Mouse (Mus musculus): ENCODE data around the gene Zfp580. TPM values are rescaled to one million over a fixed set of nuclear protein-coding genes. Genes with fewer than 3 reads are reported as not detected.
"Not testable (repeated sequence)": the region's sequence is repeated elsewhere in the genome, so short reads cannot be mapped to it uniquely, and the experiment has no call there.

The Zfp580 gene
- polyA plus RNA-seq (2014; fragmentation: Nextera tagmentation; extraction: Ambion mirVana), result 42.3 and 48.9 TPM in 2 replicates

DNA sequence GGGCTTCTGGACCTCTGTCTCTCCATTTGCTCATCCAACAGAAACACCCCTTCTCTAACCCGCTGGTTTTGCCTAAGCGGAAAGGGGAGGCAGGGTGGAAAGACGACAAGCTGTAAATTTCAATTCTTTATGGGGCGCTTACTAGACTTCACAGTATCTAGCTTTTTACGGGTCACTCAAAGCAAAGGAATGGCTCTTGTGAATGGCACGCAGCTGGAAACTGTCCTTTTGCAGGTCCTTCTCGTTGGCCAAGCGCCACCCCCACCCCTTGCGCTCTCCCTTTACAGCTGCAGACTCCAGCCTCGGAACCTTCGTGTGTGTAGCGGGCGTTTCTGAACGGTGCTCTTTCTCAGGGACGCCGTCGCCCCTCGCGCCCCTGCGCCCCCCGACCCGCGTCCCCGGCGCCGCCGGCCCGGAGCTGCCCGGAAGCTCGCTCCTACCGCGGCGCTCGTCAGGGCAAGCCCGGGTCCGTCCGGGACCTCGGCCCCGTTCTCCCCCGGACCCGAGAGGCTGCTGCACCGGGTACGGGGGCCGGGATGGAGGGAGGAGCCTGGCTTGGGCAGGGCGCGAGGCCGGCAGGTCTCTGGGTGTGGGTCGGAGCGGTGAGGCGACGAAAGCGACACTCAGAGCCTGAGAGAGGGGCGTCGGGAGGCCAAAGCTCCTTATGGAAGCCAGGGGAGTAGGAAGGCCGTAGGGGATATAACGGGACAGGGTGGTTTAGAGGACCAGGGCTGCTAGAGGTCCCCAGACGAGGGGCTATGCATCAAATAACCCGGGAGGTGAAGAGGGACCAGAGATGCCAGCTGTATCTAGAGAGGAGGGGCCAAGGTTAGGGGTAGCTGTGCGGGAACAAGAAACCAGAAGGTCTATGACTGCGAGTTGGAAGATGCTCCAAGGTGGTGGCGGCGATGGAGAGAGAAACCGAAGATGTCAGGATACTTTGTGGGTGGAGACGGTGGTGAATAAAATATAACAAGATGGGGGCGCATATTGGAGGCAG is at the start of gene Zfp580:
TSS of gene Zfp580 (plus strand) at position 346 of the 1,000 bp plus-strand sequence.
- peak within 1 kb of the TSS; percentile 79 for H3K4me3 ChIP-seq (ENCODE audit: low read depth, low read length)
- H3K27me3 ChIP-seq (ENCODE audit: control insufficient read depth, insufficient read depth, low read length), result peaks cover 41% of the 10 kb centered on the region
- no peaks in the 10 kb centered on the region for H3K9me3 ChIP-seq (ENCODE audit: control insufficient read depth, low read length)
- no peaks in the 10 kb centered on the region for H3K36me3 ChIP-seq (ENCODE audit: control insufficient read depth, insufficient read depth, low read length)
- peaks cover 13% of the 10 kb centered on the region for H3K4me1 ChIP-seq (ENCODE audit: control insufficient read depth, insufficient read depth, low read length)
- peak within 1 kb of the TSS; percentile 89 for H3K9ac ChIP-seq (ENCODE audit: low read length)
- peak within 1 kb of the TSS; percentile 90 for H3K4me2 ChIP-seq (ENCODE audit: low read depth)
- H3K27ac ChIP-seq (ENCODE audit: low read depth, low read length), result peak within 1 kb of the TSS; percentile 67
- ATAC-seq (ENCODE audit: insufficient read depth, low FRiP score, low TSS enrichment) (peak; percentile 84), DNase-seq (ENCODE audit: low spot score) (peak; percentile 87)
- WGBS, result 1% methylated on average over 64 of the region's 65 CpGs

DNA sequence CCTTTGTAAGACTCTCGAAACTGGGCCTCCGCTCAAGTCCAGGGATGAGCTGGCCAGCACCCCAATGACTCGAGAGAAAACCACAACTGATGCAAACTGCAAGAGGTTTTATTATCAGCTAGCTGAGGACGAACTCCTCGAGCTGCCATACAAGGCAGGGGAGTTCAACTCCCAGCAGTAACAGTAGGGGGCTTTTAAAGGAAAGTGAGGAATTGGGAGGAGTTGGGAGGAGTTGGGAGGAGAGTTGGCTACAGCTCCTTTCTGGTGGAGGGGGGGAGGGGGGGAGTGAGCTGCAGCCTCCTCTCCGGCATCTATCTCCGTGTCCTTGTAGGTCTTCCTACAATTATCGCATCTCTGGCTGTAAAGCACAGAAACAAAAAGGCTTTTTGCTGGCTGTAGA is 48.5 kb upstream of the Zfp580 start:
- H3K27ac ChIP-seq (ENCODE audit: low read depth, low read length); ATAC-seq (ENCODE audit: insufficient read depth, low FRiP score, low TSS enrichment): not testable (repeated sequence)

DNA sequence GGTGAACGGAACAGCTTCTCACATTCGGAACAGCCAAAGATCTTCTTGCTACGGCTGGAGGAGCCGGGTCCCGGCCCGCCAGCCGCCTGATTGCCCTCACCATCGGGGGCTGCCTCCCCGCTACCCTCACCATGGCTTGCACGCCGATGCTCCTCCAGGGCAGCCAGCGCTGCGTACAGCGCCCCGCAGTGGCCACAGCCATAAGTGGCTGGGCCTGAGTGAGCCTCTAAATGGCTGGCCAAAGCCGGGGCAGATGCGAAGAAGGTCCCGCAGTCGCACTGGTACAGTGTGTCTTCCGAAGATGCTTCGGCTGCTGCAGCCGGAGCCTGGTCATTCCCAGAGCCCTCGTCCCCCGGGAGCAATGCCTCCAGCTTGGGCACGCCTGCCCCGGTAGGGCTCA is 43.1 kb upstream of the Zfp580 start:
- Histone ChIP-seq H3K27ac (ENCODE audit: low read depth, low read length) (no peak overlapping the region), H3K4me2 (ENCODE audit: low read depth) (no peak overlapping the region), H3K36me3 (ENCODE audit: control insufficient read depth, insufficient read depth, low read length) (peaks cover 40% of the 10 kb centered on the region), H3K27me3 (ENCODE audit: control insufficient read depth, insufficient read depth, low read length) (no peaks in the 10 kb centered on the region), H3K9me3 (ENCODE audit: control insufficient read depth, low read length) (no peaks in the 10 kb centered on the region), H3K4me3 (ENCODE audit: low read depth, low read length) (no peak overlapping the region), H3K4me1 (ENCODE audit: control insufficient read depth, insufficient read depth, low read length) (0 out of 2 replicates have a peak, but pooled peaks cover under 1% of the 10 kb centered on the region), H3K9ac (ENCODE audit: low read length) (no peak overlapping the region)
- DNase-seq (ENCODE audit: low spot score), result no peak
- ATAC-seq (ENCODE audit: insufficient read depth, low FRiP score, low TSS enrichment), result no peak
- 97% methylated on average over 26 of the region's 26 CpGs for WGBS

More for the DNA sequence above, 48.5 kb upstream of the Zfp580 start:
- not testable (repeated sequence) for H3K4me2 ChIP-seq (ENCODE audit: low read depth); H3K4me3 ChIP-seq (ENCODE audit: low read depth, low read length); H3K27me3 ChIP-seq (ENCODE audit: control insufficient read depth, insufficient read depth, low read length); H3K4me1 ChIP-seq (ENCODE audit: control insufficient read depth, insufficient read depth, low read length); DNase-seq (ENCODE audit: low spot score); H3K9me3 ChIP-seq (ENCODE audit: control insufficient read depth, low read length); H3K36me3 ChIP-seq (ENCODE audit: control insufficient read depth, insufficient read depth, low read length); H3K9ac ChIP-seq (ENCODE audit: low read length)
- WGBS, result 72% methylated on average over 8 of the region's 8 CpGs

DNA sequence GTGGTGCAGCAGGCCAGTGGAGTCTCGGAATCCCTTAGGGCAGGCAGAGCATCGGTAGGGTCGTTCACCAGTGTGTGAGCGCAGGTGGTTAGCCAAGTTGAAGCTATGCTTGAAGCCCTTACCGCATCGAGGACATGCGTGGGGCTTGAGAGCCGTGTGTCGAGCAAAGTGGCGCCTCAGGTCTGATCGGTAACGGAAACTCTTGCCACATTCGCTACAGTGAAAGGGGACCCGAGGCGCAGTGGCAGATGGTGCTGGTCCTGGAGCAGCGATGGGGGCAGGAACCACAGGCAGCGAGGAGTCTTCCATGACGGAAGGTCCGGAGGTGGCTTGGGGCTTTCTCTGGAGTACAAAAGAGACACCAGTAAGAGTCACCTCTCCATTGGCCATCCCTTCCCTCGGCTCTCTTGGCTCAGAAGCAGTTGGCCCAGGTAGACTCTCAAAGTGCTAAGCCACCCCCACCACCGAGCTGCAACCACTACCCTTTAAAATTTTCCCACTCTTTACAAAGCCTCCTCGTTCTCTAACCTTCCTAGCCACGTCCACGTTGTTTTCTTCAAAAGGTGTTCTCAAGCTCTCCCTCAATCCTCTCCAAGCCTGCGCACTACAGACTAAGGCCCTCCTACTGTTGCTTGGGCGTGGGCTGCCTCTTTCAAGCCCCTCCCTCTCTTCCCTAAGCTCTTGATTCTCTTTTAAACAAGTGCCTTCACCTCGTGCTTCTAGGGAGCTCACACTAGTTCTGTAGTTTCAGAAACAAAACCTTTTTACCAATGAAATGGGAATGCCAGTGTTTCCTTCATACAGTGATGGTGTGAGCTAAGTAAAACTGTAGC is 38.4 kb upstream of the Zfp580 start:
- Histone ChIP-seq H3K36me3 (ENCODE audit: control insufficient read depth, insufficient read depth, low read length) (peaks cover 34% of the 10 kb centered on the region), H3K4me1 (ENCODE audit: control insufficient read depth, insufficient read depth, low read length) (peaks cover 7% of the 10 kb centered on the region; the same call in 1 of the 2 replicates), H3K9me3 (ENCODE audit: control insufficient read depth, low read length) (no peaks in the 10 kb centered on the region), H3K9ac (ENCODE audit: low read length) (no peak overlapping the region), H3K4me3 (ENCODE audit: low read depth, low read length) (no peak overlapping the region), H3K27ac (ENCODE audit: low read depth, low read length) (no peak overlapping the region), H3K27me3 (ENCODE audit: control insufficient read depth, insufficient read depth, low read length) (no peaks in the 10 kb centered on the region), H3K4me2 (ENCODE audit: low read depth) (no peak overlapping the region)
- DNase-seq (ENCODE audit: low spot score) (no peak), ATAC-seq (ENCODE audit: insufficient read depth, low FRiP score, low TSS enrichment) (no peak)
- 91% methylated on average over 27 of the region's 27 CpGs for WGBS

DNA sequence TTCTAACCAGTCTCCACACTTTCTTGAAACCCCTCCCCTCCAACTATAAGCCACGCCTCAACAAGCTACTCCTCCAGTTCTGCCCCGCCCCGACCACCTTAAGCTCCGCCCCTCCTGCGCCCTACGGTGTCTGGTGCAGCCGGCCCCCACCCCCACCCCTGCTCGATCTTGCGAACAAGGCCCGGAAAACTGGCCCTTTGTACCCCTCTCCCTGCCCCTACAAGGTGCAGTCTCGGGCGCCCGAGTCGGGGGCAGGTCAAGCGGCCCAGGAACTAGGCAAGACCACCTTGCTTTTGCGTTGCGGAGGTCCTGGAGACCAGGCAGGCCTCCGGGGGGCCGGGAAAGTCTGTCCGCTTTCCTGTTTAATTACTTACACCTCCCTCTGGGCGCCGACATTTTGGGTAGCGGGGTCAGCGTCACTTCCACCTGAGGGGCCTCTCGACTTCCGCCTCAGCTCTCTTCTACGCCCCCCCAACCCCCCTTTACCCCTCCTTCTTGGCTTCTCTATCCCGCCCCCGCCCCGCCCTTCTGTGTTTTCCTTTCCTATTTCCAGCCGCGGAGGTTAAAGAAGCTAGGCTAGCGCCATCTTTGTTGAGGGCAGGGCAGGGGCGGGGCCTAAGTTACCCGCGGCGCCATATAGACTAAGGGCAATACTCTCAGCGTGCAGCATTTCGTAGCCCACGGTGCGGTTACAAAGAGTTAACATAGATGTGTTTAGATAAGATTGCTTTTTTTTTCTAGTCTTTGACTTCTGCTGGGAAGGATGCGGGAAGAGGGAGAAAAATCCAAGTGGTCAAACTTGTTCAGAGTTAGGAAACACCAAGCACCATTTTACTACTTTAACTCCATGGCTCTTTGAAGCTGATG is 36.9 kb upstream of the Zfp580 start, which contains the start of the genes Zfp524 and Fiz1:
TSS of gene Zfp524 (plus strand) at position 165 of the 867 bp plus-strand sequence.
TSS of gene Fiz1 (minus strand) at position 447 of the 867 bp plus-strand sequence.
- Histone ChIP-seq H3K9me3 (ENCODE audit: control insufficient read depth, low read length) (no peaks in the 10 kb centered on the region), H3K27ac (ENCODE audit: low read depth, low read length) (peak within 1 kb of the TSS; percentile 92), H3K27me3 (ENCODE audit: control insufficient read depth, insufficient read depth, low read length) (no peaks in the 10 kb centered on the region), H3K4me2 (ENCODE audit: low read depth) (peak within 1 kb of the TSS; percentile 57), H3K4me1 (ENCODE audit: control insufficient read depth, insufficient read depth, low read length) (peaks cover 7% of the 10 kb centered on the region; the same call in 1 of the 2 replicates), H3K4me3 (ENCODE audit: low read depth, low read length) (peak within 1 kb of the TSS; percentile 46), H3K9ac (ENCODE audit: low read length) (peak within 1 kb of the TSS; percentile 77), H3K36me3 (ENCODE audit: control insufficient read depth, insufficient read depth, low read length) (peaks cover 21% of the 10 kb centered on the region)
- 0% methylated on average over 42 of the region's 42 CpGs for WGBS
- ATAC-seq (ENCODE audit: insufficient read depth, low FRiP score, low TSS enrichment) (peak; percentile 81), DNase-seq (ENCODE audit: low spot score) (peak; percentile 97)

DNA sequence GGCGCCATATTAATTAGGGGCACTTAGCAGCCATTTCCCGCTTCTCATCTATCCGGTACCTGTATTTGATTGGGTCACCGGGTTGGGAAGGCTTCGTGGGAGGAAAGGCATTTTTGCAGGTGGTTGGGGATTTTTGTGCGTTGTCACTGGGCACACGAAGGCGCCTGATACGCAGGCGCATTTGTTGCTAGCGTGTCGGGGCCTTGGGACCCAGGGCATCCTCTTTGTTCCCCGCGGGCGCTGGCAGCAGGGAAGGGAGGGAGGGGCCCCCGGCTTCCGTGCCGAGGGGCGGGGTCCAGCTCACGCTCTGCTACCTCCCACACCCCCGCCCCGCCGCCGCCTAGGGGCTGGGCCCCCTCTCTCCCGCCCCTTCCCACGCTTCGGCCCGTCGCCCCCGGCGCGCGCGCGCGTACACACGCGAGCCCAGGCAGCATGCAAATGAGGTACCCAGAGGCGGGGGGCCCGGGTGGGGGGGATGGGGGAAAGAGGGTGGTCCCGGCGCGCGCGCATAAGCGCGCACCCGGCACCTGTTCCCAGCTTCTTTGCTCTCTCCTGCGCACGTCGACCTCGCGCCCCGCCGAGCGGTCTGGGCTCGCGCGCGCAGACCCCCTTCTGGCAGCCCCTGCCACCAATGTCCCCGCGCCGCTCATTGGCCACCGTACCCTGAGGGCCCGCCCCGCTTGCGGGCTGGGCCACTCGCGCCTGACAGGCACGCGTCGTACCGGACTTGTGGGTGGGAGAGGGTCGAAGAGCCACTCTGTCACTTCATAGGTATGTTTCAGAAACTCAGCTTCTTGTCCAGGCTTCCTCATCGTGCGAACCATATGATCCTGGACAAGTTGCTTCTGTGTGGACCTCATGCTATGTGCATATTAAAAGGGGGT is 36.0 kb upstream of the Zfp580 start, which contains the start of gene Gm44973:
TSS of gene Gm44973 (plus strand) at position 379 of the 884 bp plus-strand sequence.
- WGBS, result under 1% methylated on average over 55 of the region's 76 CpGs
- peaks cover 15% of the 10 kb centered on the region for H3K36me3 ChIP-seq (ENCODE audit: control insufficient read depth, insufficient read depth, low read length)
- ATAC-seq (ENCODE audit: insufficient read depth, low FRiP score, low TSS enrichment) (peak; percentile 78), DNase-seq (ENCODE audit: low spot score) (peak; percentile 96)
- no peaks in the 10 kb centered on the region for H3K27me3 ChIP-seq (ENCODE audit: control insufficient read depth, insufficient read depth, low read length)
- H3K4me3 ChIP-seq (ENCODE audit: low read depth, low read length), result peak within 1 kb of the TSS; percentile 46
- peak within 1 kb of the TSS; percentile 57 for H3K4me2 ChIP-seq (ENCODE audit: low read depth)
- peaks cover 7% of the 10 kb centered on the region; the same call in 1 of the 2 replicates for H3K4me1 ChIP-seq (ENCODE audit: control insufficient read depth, insufficient read depth, low read length)
- peak within 1 kb of the TSS; percentile 92 for H3K27ac ChIP-seq (ENCODE audit: low read depth, low read length)
- no peaks in the 10 kb centered on the region for H3K9me3 ChIP-seq (ENCODE audit: control insufficient read depth, low read length)
- peak within 1 kb of the TSS; percentile 77 for H3K9ac ChIP-seq (ENCODE audit: low read length)

DNA sequence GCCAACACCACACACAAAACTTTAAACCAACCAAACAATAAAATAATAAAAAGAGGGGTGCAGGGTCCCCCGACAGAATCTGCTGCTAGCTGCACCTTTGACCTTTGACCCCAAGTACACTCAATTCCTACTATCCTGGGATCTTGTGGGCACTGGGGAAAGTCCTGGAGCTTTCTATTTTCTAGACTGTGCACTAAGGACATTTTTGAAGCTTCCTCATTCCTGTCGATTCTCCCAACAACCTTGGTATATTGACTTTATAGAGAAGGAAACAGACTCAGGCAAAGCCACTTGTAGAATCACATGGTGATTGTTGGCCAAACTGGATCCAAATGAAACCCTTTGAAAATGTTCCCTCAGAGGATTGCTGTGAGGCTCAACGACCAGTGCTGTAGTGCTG is 35.3 kb upstream of the Zfp580 start:
- Histone ChIP-seq H3K4me2 (ENCODE audit: low read depth) (peak overlapping the region; percentile 57), H3K27ac (ENCODE audit: low read depth, low read length) (peak overlapping the region; percentile 92; the same call in 1 of the 2 replicates), H3K9me3 (ENCODE audit: control insufficient read depth, low read length) (no peaks in the 10 kb centered on the region), H3K4me1 (ENCODE audit: control insufficient read depth, insufficient read depth, low read length) (peaks cover 8% of the 10 kb centered on the region), H3K27me3 (ENCODE audit: control insufficient read depth, insufficient read depth, low read length) (no peaks in the 10 kb centered on the region), H3K4me3 (ENCODE audit: low read depth, low read length) (peak overlapping the region; percentile 46), H3K9ac (ENCODE audit: low read length) (peak overlapping the region; percentile 77; the same call in 1 of the 2 replicates), H3K36me3 (ENCODE audit: control insufficient read depth, insufficient read depth, low read length) (peaks cover 13% of the 10 kb centered on the region)
- WGBS, result 61% methylated on average over 3 of the region's 3 CpGs
- ATAC-seq (ENCODE audit: insufficient read depth, low FRiP score, low TSS enrichment) (no peak), DNase-seq (ENCODE audit: low spot score) (no peak)

Data from neural tube, embryonic 11.5 days (tissue).